Mouse (Mus musculus) hindbrain, embryonic 12.5 days (tissue): ENCODE measurements around the gene Fabp2. TPM values are rescaled to one million over a fixed set of nuclear protein-coding genes. Genes with fewer than 3 reads are reported as not detected.
A peak's percentile ranks its signal among the peaks of the same experiment; 100 is the strongest.
"Not testable (repeated sequence)": the region's sequence is repeated elsewhere in the genome, so short reads cannot be mapped to it uniquely, and the experiment has no call there.

Experiments used
- ATAC-seq: fragments of 200-750 bp; cut with Nextera tagmentation; 2 replicates; pipeline ENCODE4 v1.8.0; 2017; ENCODE audit warnings: moderate TSS enrichment; ENCODE audit not compliant: low FRiP score
- H3K27ac ChIP-seq: fragments of 300-500 bp; sonication (generic); 2 replicates; pipeline ENCODE4 v1.5.1; 2016; ENCODE audit warnings: mild to moderate bottlenecking
- H3K27me3 ChIP-seq: fragments of 300-500 bp; sonication (generic); 2 replicates; pipeline ENCODE4 v1.6.1; 2016; ENCODE audit warnings: mild to moderate bottlenecking
- H3K36me3 ChIP-seq: fragments of 300-500 bp; sonication (generic); 2 replicates; pipeline ENCODE4 v1.6.1; 2016; ENCODE audit warnings: mild to moderate bottlenecking
- H3K4me1 ChIP-seq: fragments of 300-500 bp; sonication (generic); 2 replicates; pipeline ENCODE4 v1.6.1; 2016
- H3K4me2 ChIP-seq: fragments of 300-500 bp; sonication (generic); replicated peaks from 2 replicates; pipeline ENCODE4 v1.6.1; 2016; ENCODE audit warnings: mild to moderate bottlenecking
- H3K4me3 ChIP-seq: fragments of 300-500 bp; sonication (generic); 2 replicates; pipeline ENCODE4 v1.5.1; 2016; ENCODE audit warnings: mild to moderate bottlenecking
- H3K9ac ChIP-seq: fragments of 300-500 bp; sonication (generic); 2 replicates; pipeline ENCODE4 v1.6.1; 2016; ENCODE audit warnings: mild to moderate bottlenecking, moderate library complexity
- H3K9me3 ChIP-seq: fragments of 300-500 bp; sonication (generic); replicated peaks from 2 replicates; pipeline ENCODE4 v1.6.1; 2016; ENCODE audit warnings: mild to moderate bottlenecking
- WGBS: fragments of 180-500 bp; shearing (Covaris S2); methylation state at CpG from one replicate; pipeline ENCODE4 v1.1.7; 2016; 5-methylcytosine and 5-hydroxymethylcytosine counted together
- polyA plus RNA-seq: library from polyadenylated mRNA; unstranded; fragments of >200 nt; fragmentation: Nextera tagmentation; extraction: Ambion mirVana; gene quantifications from 2 replicates; pipeline ENCODE4 v1.2.1, GENCODE M21; 2016

Fabp2 gene
- polyA plus RNA-seq, 1 experiment from 2014 or later = not detected

- no peak overlapping the region for H3K27ac ChIP-seq
- WGBS = 73% methylated on average over 7 of the region's 7 CpGs
- no peak overlapping the region for H3K9ac ChIP-seq
- H3K36me3 ChIP-seq = 0 out of 2 replicates have a peak, but pooled peaks cover 10% of the 10 kb centered on the region
- no peaks in the 10 kb centered on the region for H3K27me3 ChIP-seq
- H3K9me3 ChIP-seq = no peaks in the 10 kb centered on the region
- H3K4me3 ChIP-seq = no peak overlapping the region
- H3K4me2 ChIP-seq = peak overlapping the region; percentile 64; the same call in 1 of the 2 replicates
- ATAC-seq = no peak
- H3K4me1 ChIP-seq = peaks cover 6% of the 10 kb centered on the region; the same call in 1 of the 2 replicates
These were observed 28.3 kb downstream of the Fabp2 start for GRCm38 (mm10) chr3:122923147-122923546.

- peak; percentile 99 for ATAC-seq
- peak within 1 kb of the TSS; percentile 54 for H3K4me3 ChIP-seq
- H3K9me3 ChIP-seq = no peaks in the 10 kb centered on the region
- H3K27me3 ChIP-seq = no peaks in the 10 kb centered on the region
- peak within 1 kb of the TSS; percentile 76 for H3K27ac ChIP-seq
- WGBS = under 1% methylated on average over 66 of the region's 68 CpGs
- H3K36me3 ChIP-seq = 0 out of 2 replicates have a peak, but pooled peaks cover 10% of the 10 kb centered on the region
- peak within 1 kb of the TSS; percentile 64 for H3K4me2 ChIP-seq
- H3K4me1 ChIP-seq = peaks cover 6% of the 10 kb centered on the region; the same call in 1 of the 2 replicates
- peak within 1 kb of the TSS; percentile 64 for H3K9ac ChIP-seq
These were observed 29.4 kb downstream of the Fabp2 start, which contains the start of gene 1810037I17Rik for GRCm38 (mm10) chr3:122924009-122924914. Gene 1810037I17Rik (plus strand): TSS chr3:122924203.

DNA sequence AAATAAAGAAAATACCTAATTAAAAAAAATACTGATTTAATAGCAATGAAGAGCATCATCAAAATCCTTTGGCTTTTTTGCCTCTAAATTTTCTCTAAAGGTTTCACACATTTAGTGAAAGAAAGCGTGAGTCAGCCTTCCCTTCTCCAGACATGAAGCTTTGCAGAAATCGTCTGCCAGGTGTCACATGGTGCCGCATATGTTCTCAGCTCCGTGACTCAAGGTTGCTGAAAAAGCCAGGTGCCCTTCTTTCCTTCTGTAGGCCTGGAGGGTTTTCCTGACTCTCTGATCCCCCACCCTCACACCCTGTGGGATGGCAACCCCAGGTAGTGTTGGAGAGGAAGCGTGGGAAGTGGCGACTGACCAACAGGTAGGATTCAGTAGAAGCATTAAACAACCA lies 34.9 kb downstream of the Fabp2 start:
- ATAC-seq = no peak
- Histone ChIP-seq H3K4me2 (no peak overlapping the region), H3K4me1 (peaks cover 6% of the 10 kb centered on the region; the same call in 1 of the 2 replicates), H3K27ac (no peak overlapping the region), H3K36me3 (peaks cover 16% of the 10 kb centered on the region; the same call in 1 of the 2 replicates), H3K4me3 (no peak overlapping the region), H3K9ac (no peak overlapping the region), H3K9me3 (no peaks in the 10 kb centered on the region), H3K27me3 (no peaks in the 10 kb centered on the region)
- WGBS = 92% methylated on average over 6 of the region's 6 CpGs

DNA sequence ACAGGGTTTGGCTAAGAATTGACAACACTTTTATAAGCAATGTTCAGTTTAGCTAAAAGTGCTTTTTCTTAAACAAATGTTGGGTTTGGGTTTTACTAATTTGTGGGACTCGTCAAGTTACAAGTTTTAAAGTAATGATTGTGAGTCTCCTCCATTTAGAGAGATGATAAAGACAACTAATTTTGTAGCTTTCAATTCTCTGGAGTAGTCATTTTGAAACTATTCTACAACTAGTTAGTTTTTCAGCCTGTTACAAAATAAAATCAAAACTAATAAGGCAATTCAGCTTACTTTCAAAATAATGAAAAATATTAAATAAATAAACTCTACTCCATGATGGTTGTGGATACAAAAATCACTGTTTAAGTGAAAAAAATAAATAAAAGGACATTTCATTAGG lies 37.6 kb downstream of the Fabp2 start:
- no peaks in the 10 kb centered on the region for H3K9me3 ChIP-seq
- H3K4me1 ChIP-seq = no peaks in the 10 kb centered on the region
- H3K4me3 ChIP-seq = no peak overlapping the region
- no peak overlapping the region for H3K4me2 ChIP-seq
- WGBS = 94% methylated on average over 1 of the region's 1 CpGs
- no peak overlapping the region for H3K27ac ChIP-seq
- H3K27me3 ChIP-seq = no peaks in the 10 kb centered on the region
- H3K9ac ChIP-seq = no peak overlapping the region
- ATAC-seq = no peak
- peaks cover 7% of the 10 kb centered on the region; the same call in 1 of the 2 replicates for H3K36me3 ChIP-seq

DNA sequence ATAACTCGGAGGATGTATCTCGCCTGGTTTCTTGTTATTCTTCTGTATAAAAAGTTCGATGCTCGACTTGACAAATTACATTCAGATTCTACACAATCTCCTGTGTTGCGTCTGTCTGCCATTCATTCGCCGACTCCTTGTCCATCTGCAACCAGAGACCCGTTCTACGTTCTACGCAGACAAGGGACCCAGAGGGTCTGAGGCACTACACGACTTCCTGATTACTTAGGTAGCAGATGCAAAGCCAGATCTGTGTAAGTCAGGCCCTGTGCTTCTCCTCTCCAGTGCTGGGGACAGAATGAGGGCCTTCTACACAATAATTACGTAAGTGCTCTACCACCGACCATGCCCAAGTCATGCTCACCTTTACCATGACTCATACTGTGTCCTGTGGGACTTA lies 42.3 kb downstream of the Fabp2 start:
- not testable (repeated sequence) for H3K4me2 ChIP-seq, H3K4me3 ChIP-seq, H3K27ac ChIP-seq, H3K4me1 ChIP-seq, H3K9me3 ChIP-seq, H3K27me3 ChIP-seq, H3K36me3 ChIP-seq, ATAC-seq, H3K9ac ChIP-seq
- 82% methylated on average over 13 of the region's 13 CpGs for WGBS

GRCm38 (mm10) chr3:122939215-122939614 lies 44.3 kb downstream of the Fabp2 start:
- no peak overlapping the region for H3K4me3 ChIP-seq

GRCm38 (mm10) chr3:122943387-122943890 lies 48.6 kb downstream of the Fabp2 start:
- H3K4me2 ChIP-seq = no peak overlapping the region
- H3K27ac ChIP-seq = no peak overlapping the region
- no peak overlapping the region for H3K9ac ChIP-seq
- H3K9me3 ChIP-seq = no peaks in the 10 kb centered on the region
- H3K4me3 ChIP-seq = no peak overlapping the region
- H3K4me1 ChIP-seq = 0 out of 2 replicates have a peak, but pooled peaks cover 2% of the 10 kb centered on the region
- H3K27me3 ChIP-seq = no peaks in the 10 kb centered on the region
- peaks cover 4% of the 10 kb centered on the region; the same call in 1 of the 2 replicates for H3K36me3 ChIP-seq
- WGBS = 78% methylated on average over 6 of the region's 6 CpGs
- no peak for ATAC-seq

More at GRCm38 (mm10) chr3:122939215-122939614, 44.3 kb downstream of the Fabp2 start:
- Histone ChIP-seq H3K4me1 (0 out of 2 replicates have a peak, but pooled peaks cover 2% of the 10 kb centered on the region), H3K4me2 (no peak overlapping the region), H3K36me3 (no peaks in the 10 kb centered on the region), H3K9ac (no peak overlapping the region), H3K27me3 (no peaks in the 10 kb centered on the region), H3K27ac (no peak overlapping the region), H3K9me3 (no peaks in the 10 kb centered on the region)
- 88% methylated on average over 2 of the region's 2 CpGs for WGBS
- ATAC-seq = no peak

Other genes with a start within 250 kb of the Fabp2 start
- 3.7 and 4.2 TPM in 2 replicates for gene Pde5a, start 166.1 kb upstream of the Fabp2 start, polyA plus RNA-seq
- gene Gm10959, start 24.3 kb downstream of the Fabp2 start, polyA plus RNA-seq = not detected in 2 replicates
- gene 1810037I17Rik, start 29.1 kb downstream of the Fabp2 start, polyA plus RNA-seq = 85.7 and 101 TPM in 2 replicates
- gene Usp53, start 89.4 kb downstream of the Fabp2 start, polyA plus RNA-seq = 6.0 and 6.2 TPM in 2 replicates
- gene Myoz2, start 139.9 kb downstream of the Fabp2 start, polyA plus RNA-seq = 0.36 and 3.5 TPM in 2 replicates